Mouse (Mus musculus): Measurements from ENCODE around the gene Zfp109. TPM values are rescaled to one million over a fixed set of nuclear protein-coding genes. Genes with fewer than 3 reads are reported as not detected.
A peak's percentile ranks its signal among the peaks of the same experiment; 100 is the strongest.

The Zfp109 gene
- polyA plus RNA-seq, 1 experiment from 2014 or later: 6.5 TPM

DNA sequence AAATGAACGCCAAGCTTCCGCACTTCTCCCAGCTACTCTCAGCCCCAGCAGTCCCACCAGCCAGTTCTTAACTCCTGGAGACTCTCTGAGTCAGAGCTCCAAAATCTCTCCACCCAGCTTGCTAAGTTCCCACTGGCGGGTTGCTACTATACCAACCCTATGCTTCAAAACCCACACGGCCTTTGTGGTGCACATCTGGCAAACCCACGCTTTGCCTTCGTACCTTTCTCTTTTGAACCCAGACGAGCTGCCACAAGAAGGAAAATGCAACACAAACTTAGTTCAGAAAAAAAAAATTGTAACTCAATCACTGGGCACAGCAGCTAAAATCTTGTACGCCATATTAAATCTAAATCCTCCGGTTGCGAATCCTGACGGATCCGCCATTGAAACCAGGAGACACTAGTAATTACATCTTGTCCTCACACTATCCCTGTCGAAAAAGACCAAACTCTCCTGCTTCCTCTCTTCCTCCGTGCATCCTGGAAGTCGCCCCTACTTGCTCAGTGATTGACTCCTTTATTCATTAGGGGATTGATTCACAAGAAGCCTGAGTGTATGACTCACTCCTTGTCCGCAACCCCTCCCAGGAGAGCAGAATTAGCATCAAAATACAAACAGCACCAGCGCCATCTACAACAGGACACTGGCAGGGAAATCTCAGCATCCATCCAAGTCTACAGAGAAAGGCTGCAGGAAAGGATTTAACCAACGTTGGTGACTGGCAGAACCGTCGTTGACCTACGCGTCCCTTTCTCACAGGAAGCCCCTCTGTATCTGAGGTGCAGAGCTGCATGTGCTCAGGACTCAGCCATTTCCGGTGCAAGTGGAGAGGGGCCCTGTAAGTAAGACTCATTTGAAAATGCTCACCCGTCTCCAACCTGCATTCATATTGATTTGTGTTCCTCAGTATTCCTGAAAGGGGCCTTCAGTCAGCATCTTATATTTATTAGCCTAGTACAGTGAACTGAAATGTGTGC, 31.1 kb upstream of the Zfp109 start:
- 0 out of 2 replicates have a peak, but pooled peaks cover 4% of the 10 kb centered on the region for H3K36me3 ChIP-seq
- no peak overlapping the region for H3K4me3 ChIP-seq
- 73% methylated on average over 24 of the region's 24 CpGs for WGBS
- H3K9ac ChIP-seq: no peak overlapping the region
- H3K4me2 ChIP-seq: no peak overlapping the region
- H3K9me3 ChIP-seq: no peaks in the 10 kb centered on the region
- no peaks in the 10 kb centered on the region for H3K27me3 ChIP-seq
- H3K27ac ChIP-seq: no peak overlapping the region
- H3K4me1 ChIP-seq: 0 out of 2 replicates have a peak, but pooled peaks cover 3% of the 10 kb centered on the region
- no peak for ATAC-seq (ENCODE audit: borderline replicate concordance, extremely low read depth, low FRiP score, low TSS enrichment)

DNA sequence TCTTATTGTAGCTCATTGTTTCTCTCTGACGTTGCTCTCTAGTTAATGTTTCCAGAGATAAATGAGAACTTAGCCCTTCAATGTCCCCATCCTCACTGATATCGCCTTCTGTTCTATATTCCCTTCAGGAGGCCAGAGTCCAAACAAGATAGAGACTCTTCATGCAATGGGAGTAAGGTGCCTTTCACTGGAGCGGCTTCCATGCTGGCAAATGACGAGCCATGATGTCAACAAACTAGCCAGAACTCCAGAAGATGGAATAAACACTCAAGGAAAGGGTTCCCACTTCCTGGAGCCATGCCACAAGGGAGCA, 22.6 kb upstream of the Zfp109 start:
- no peak overlapping the region for H3K9ac ChIP-seq
- no peak for ATAC-seq (ENCODE audit: borderline replicate concordance, extremely low read depth, low FRiP score, low TSS enrichment)
- no peak overlapping the region for H3K4me2 ChIP-seq
- peaks cover 10% of the 10 kb centered on the region; the same call in 1 of the 2 replicates for H3K36me3 ChIP-seq
- H3K27ac ChIP-seq: no peak overlapping the region
- no peaks in the 10 kb centered on the region for H3K9me3 ChIP-seq
- no peaks in the 10 kb centered on the region for H3K27me3 ChIP-seq
- WGBS: 81% methylated on average over 4 of the region's 4 CpGs
- no peak overlapping the region for H3K4me3 ChIP-seq
- H3K4me1 ChIP-seq: peaks cover 4% of the 10 kb centered on the region

DNA sequence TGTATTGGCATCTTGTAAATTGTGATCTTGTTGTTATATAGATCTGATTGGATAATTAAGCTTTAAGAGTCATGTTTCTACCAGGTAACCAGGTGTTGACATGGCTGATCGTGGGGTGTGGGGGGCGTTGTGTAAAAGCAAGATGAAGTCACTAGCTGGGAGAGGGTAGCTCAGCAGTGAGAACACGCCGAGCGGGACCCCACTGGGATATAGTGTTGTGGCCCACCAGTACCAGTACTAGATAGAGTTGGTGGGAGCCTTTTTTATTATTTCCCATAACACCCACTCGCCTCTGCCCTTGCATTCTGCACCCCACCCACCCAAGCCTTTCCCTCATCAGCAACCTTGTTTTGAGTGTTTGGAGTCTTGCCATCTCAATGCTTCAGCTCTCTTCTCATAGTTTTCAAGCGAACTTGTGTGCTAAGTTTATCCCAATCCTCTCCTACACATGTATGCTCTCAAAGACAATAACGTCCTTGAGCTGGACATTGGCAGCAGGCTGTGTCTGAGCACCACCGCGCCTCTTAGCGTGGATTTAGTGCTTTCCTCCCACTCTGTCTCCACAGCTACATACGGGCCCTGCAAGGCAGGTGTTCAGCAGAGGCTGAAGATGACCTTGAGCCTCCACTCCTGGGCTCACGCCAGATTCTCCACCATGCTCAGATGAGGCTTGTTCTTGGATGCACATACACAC, 22.1 kb upstream of the Zfp109 start:
- Histone ChIP-seq H3K4me1 (peaks cover 4% of the 10 kb centered on the region), H3K9ac (no peak overlapping the region), H3K9me3 (no peaks in the 10 kb centered on the region), H3K4me2 (no peak overlapping the region), H3K27me3 (no peaks in the 10 kb centered on the region), H3K27ac (no peak overlapping the region), H3K36me3 (peaks cover 10% of the 10 kb centered on the region; the same call in 1 of the 2 replicates), H3K4me3 (no peak overlapping the region)
- no peak for ATAC-seq (ENCODE audit: borderline replicate concordance, extremely low read depth, low FRiP score, low TSS enrichment)
- WGBS: 84% methylated on average over 13 of the region's 13 CpGs

DNA sequence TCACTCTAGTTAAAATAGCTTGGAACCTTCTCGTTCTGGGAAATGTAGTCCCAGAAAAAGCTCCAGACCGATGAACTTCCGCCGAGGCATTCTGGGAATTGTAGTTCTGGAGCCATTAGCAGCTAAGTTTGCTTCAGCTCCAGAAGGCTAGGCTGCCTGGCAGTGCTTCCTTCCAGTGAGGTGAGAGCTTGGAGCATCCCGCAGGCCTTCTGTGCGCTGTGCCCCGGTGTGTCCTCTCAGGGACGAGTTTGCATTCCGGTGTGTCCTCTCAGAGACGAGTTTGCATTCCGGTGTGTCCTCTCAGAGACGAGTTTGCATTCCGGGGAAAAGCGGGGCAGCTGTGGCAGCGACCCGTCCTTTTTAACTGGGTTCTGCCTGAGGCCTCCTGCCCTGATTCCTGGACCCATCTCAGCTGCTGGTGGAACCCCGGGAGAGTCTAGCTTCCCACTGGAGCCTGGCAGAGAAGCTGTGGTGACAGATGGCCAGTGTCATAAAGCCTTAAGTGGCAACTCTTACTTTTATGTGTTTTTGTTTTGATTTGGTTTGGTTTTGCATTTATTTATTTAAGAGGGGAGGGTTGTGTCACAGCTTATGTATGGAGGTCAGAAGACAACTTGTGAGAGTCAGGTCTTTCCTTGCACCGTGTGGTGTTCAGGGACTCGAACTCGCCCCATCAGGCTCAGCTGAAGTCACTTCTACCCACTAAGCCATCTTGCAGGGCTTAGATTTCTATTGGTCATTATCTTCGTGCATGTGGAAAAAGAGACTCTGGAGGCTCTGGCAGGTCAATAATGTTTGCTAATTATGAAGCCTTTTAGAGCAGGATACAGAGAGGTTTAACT, 17.5 kb upstream of the Zfp109 start, which contains the start of gene Zfp108:
Gene Zfp108 (plus strand): TSS at position 162 of the 842 bp plus-strand sequence.
- Histone ChIP-seq H3K27me3 (no peaks in the 10 kb centered on the region), H3K4me3 (peak within 1 kb of the TSS; percentile 56), H3K4me1 (peaks cover 4% of the 10 kb centered on the region), H3K27ac (no peak within 1 kb of the TSS), H3K9me3 (no peaks in the 10 kb centered on the region), H3K9ac (peak within 1 kb of the TSS; percentile 56), H3K4me2 (peak within 1 kb of the TSS; percentile 72), H3K36me3 (peaks cover 2% of the 10 kb centered on the region; the same call in 1 of the 2 replicates)
- WGBS: 17% methylated on average over 21 of the region's 21 CpGs
- ATAC-seq (ENCODE audit: borderline replicate concordance, extremely low read depth, low FRiP score, low TSS enrichment): peak; percentile 85

DNA sequence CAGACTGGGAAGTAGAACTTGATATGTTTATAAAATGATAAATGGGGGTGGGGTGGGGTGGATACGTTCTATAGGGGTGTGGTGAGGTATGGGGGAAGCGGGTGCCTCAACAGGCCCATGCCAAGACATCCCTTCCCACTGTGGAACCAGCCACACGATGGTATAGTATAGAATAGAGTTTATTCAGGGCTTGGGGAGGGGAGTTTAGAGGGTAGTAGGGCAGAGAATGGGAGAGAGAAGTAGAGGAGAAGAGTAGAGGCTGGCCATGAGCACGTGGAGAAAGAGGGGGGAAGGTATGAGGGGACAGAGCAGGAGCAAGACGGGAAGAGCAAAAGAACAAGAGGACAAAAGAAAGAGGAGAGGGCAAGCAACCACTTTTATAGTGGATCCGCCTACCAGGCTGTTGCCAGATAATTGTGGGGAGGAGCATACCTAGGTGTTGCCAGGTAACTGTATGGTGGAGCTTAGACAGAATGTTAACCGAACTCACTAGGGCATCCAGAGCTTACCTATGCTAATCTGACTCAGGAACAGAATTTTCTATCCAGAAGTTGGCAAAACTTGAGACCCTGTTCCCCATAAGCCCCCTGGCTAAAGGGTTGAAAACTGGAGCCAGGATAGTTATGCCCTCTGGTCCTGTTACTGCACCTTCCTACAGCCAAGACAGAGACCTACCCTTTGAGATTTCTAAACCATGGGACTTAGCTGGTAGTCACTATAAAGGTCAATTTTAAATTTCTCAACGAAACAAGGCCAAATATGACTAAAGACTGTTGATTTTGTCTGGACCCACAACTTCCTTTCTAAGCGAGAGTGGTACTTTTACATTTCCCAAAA, 16.6 kb upstream of the Zfp109 start:
- peak; percentile 39; the same call in 1 of the 2 replicates for ATAC-seq (ENCODE audit: borderline replicate concordance, extremely low read depth, low FRiP score, low TSS enrichment)
- WGBS: 62% methylated on average over 9 of the region's 9 CpGs
- H3K4me1 ChIP-seq: peaks cover 4% of the 10 kb centered on the region
- peak overlapping the region; percentile 56 for H3K4me3 ChIP-seq
- no peaks in the 10 kb centered on the region for H3K36me3 ChIP-seq
- H3K9me3 ChIP-seq: no peaks in the 10 kb centered on the region
- H3K27ac ChIP-seq: no peak overlapping the region
- H3K27me3 ChIP-seq: no peaks in the 10 kb centered on the region
- peak overlapping the region; percentile 72 for H3K4me2 ChIP-seq
- no peak overlapping the region for H3K9ac ChIP-seq

DNA sequence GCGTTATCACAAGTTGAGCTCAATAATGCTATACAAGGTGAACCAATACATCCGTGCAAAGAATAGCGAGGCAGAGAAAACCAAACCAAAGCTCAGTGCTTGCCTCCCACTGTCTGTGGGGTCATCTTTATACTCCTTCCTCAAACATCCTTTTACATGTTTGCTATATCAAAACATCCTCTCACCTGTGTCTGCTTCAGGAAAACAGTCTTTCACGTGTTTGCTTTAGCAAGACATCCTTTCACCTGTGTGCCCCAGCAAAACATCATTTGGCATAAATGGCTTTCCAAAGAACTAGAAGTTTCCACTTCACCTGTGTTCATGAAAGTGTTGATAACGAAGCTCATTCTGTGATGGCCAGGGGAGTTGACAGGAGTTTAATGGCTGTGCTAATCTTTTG, 26.0 kb downstream of the Zfp109 start, which contains the start of gene Zfp111:
Gene Zfp111 (minus strand): TSS at position 101 of the 400 bp plus-strand sequence.
- no peak for ATAC-seq (ENCODE audit: borderline replicate concordance, extremely low read depth, low FRiP score, low TSS enrichment)
- WGBS: 71% methylated on average over 5 of the region's 5 CpGs
- H3K27me3 ChIP-seq: no peaks in the 10 kb centered on the region
- H3K9me3 ChIP-seq: no peaks in the 10 kb centered on the region
- H3K27ac ChIP-seq: no peak within 1 kb of the TSS
- no peak within 1 kb of the TSS for H3K4me2 ChIP-seq
- H3K9ac ChIP-seq: no peak within 1 kb of the TSS
- no peaks in the 10 kb centered on the region for H3K4me1 ChIP-seq
- H3K4me3 ChIP-seq: no peak within 1 kb of the TSS
- H3K36me3 ChIP-seq: no peaks in the 10 kb centered on the region

DNA sequence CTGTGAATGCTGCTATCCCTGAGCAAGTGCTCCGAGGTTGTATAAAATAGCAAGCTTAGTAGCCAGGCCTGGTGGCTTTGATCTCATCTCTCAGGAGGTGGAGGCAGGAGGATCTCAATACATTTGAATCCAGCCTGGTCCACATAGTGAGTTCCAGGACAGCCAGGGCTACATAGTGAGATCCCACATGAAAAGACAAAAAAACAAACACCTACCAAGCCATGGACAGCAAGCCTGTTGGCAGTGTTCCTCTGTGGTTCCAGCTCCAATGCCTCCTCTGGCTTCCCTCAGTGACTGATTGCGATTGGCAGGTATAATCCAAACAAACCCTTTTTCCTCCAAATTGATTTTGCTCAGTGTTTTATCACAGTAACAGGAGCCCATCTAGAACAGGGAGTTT, 27.1 kb downstream of the Zfp109 start:
- Histone ChIP-seq H3K9ac (no peak overlapping the region), H3K4me3 (no peak overlapping the region), H3K36me3 (peaks cover 6% of the 10 kb centered on the region; the same call in 1 of the 2 replicates), H3K27me3 (no peaks in the 10 kb centered on the region), H3K4me1 (no peaks in the 10 kb centered on the region), H3K4me2 (no peak overlapping the region), H3K27ac (no peak overlapping the region), H3K9me3 (no peaks in the 10 kb centered on the region)
- no peak for ATAC-seq (ENCODE audit: borderline replicate concordance, extremely low read depth, low FRiP score, low TSS enrichment)
- WGBS: 74% methylated on average over 2 of the region's 2 CpGs

DNA sequence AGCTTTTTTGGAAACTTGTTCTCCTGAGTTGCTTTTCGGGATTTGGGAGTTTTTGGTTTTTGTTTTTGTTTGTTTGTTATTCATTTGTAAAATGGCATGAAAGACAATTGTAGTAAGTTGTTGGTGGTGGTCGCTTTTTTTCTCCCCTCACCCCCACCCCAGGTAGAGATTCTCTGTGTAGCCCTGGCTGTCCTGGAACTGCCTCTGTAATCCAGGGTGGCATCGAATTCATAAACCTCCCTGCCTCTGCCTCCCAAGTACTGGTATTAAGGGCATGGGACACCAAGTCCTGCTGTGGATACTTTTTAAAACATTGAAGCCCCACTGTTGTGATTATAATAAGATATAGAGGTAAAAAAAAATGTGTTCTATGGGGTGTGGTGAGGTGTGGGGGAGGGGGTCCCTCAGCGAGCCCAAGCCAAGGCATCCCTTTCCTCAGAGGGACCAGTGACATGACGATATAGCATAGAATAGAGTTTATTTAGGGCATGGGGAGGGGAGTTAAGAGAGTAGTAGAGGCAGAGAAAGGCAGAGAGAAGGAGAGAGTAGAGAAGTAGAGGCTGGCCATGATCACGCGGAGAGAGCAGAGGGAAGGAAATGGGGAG, 29.0 kb downstream of the Zfp109 start:
- no peaks in the 10 kb centered on the region for H3K4me1 ChIP-seq
- H3K4me3 ChIP-seq: peak overlapping the region; percentile 67
- H3K27me3 ChIP-seq: no peaks in the 10 kb centered on the region
- peak overlapping the region; percentile 70 for H3K4me2 ChIP-seq
- H3K9me3 ChIP-seq: no peaks in the 10 kb centered on the region
- H3K9ac ChIP-seq: no peak overlapping the region
- WGBS: 57% methylated on average over 7 of the region's 7 CpGs
- no peak overlapping the region for H3K27ac ChIP-seq
- H3K36me3 ChIP-seq: peaks cover 18% of the 10 kb centered on the region
- ATAC-seq (ENCODE audit: borderline replicate concordance, extremely low read depth, low FRiP score, low TSS enrichment): 0 out of 2 replicates have a peak, but pooled peaks have one; percentile 31

DNA sequence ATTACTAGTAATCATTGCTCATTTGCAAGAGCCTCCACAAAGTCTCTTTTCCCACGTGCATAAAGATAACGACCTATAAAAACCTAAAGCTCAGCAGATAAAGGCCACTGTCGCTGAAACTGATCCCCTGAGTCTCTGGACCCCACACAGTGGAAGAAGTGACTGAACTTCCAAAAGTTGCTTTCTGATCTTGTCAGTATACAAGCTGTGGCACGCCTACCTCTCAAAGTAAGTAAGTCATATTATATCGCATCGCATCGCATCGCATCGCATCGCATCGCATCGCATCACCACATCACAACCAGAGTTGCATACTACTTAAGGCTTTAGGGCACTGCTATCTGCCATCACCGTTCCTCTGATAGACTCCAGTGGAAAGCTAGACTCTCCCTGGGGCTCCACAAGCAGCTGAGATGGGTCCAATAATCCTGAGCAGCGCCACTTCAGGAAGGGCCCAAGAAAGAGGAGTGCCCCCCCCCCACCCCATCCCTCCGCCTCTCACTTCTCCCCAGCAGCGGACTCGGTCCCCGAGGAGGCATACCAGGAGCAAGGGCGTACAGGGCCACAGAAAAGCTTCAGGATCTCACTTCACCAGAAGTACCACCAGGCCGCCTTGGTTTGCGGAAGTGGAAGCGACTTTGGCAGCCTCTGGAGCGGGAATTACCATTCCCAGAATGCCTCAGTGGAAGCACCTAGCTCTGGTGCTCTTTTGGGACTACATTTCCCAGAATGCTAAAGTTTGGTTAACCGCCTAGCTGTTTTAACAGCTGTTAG, 29.7 kb downstream of the Zfp109 start:
- 8% methylated on average over 24 of the region's 24 CpGs for WGBS
- peak; percentile 92 for ATAC-seq (ENCODE audit: borderline replicate concordance, extremely low read depth, low FRiP score, low TSS enrichment)
- no peaks in the 10 kb centered on the region for H3K27me3 ChIP-seq
- peak overlapping the region; percentile 67 for H3K4me3 ChIP-seq
- no peaks in the 10 kb centered on the region for H3K9me3 ChIP-seq
- H3K4me1 ChIP-seq: no peaks in the 10 kb centered on the region
- peak overlapping the region; percentile 70 for H3K4me2 ChIP-seq
- H3K36me3 ChIP-seq: peaks cover 22% of the 10 kb centered on the region
- H3K9ac ChIP-seq: peak overlapping the region; percentile 75
- peak overlapping the region; percentile 77 for H3K27ac ChIP-seq

DNA sequence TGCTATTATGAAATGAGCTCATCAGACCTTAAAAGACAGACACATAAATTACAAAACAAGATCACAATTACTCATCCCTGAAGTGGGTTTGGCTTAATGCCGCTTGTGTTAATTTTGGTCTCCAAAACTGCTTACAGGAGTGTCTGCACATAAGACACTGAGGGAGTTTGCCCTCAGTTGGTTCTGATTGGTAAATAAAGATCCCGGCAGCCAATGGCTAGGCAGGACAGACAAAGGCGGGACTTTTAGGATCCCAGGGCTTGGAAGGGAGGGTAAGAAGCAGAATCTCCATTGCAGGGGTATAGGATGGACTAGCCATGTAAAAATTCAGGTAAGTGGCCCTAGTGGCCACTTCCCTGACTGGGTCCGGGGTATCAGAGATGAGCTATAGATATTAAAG, 40.4 kb downstream of the Zfp109 start:
- ATAC-seq (ENCODE audit: borderline replicate concordance, extremely low read depth, low FRiP score, low TSS enrichment): no peak
- Histone ChIP-seq H3K4me2 (no peak overlapping the region), H3K9me3 (0 out of 2 replicates have a peak, but pooled peaks cover 4% of the 10 kb centered on the region), H3K4me1 (no peaks in the 10 kb centered on the region), H3K27me3 (no peaks in the 10 kb centered on the region), H3K4me3 (no peak overlapping the region), H3K36me3 (peaks cover 66% of the 10 kb centered on the region), H3K27ac (no peak overlapping the region), H3K9ac (no peak overlapping the region)
- WGBS: 88% methylated on average over 4 of the region's 4 CpGs
